Mouse (Mus musculus): ENCODE measurements around the gene Chd5.

- no peak for TF ChIP-seq POLR2A (IDR thresholded peaks at IDR 0.05; ENCODE audit: control insufficient read depth, low read depth, low read length)
- no peak for TF ChIP-seq CTCF (IDR thresholded peaks at IDR 0.05; ENCODE audit: control insufficient read depth, insufficient read depth, insufficient replicate concordance, low read depth, low read length)
Observed at GRCm38 (mm10) chr4:152382528-152383252, 44.2 kb downstream of the Chd5 start.
